Mouse (Mus musculus) neutrophil, adult 65 days (primary cell): Measurements from ENCODE around the gene Abhd16a. TPM values are rescaled to one million over a fixed set of nuclear protein-coding genes. Genes with fewer than 3 reads are reported as not detected.

Source experiments
- total RNA-seq: library from RNA; stranded (reverse); gene quantifications from 2 replicates; pipeline ENCODE4 v1.2.4, GENCODE M21; 2023

The Abhd16a gene
- total RNA-seq: 44.4 and 57.6 TPM in 2 replicates

DNA sequence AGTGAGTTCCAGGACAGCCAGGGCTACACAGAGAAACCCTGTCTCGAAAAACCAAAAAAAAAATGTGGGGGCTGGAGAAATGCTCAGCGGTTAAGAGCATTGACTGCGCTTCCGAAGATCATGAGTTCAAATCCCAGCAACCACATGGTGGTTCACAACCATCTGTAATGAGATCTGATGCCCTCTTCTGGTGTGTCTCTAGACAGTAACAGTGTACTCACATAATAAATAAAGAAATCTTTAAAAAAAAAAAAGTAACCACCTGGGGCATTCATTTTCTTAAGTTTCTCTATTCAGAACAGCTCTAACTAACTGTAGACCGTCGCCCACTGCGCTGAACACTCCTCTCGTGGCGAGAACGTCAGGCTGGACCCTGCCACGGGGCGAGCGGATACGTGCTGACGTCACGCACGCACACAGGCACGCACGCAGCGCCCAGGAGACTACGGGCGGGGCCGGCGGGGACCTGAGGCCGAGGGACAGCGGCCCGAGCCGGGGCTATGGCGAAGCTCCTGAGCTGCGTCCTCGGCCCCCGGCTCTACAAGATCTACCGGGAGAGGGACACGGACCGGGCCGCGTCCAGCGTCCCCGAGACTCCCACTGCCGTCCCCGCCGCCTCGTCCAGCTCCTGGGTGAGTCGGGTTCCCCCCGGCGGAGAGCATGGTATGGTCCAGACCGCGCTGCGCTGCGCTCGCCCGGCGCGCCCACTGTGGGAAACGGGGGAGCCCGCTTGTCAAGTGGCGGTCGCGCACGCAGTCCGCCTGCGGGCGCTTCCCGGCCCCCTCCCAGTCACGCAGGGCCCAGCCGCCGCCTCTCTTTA, at the start of gene Abhd16a:
Gene Abhd16a (plus strand): TSS at position 439 of the 820 bp plus-strand sequence.

DNA sequence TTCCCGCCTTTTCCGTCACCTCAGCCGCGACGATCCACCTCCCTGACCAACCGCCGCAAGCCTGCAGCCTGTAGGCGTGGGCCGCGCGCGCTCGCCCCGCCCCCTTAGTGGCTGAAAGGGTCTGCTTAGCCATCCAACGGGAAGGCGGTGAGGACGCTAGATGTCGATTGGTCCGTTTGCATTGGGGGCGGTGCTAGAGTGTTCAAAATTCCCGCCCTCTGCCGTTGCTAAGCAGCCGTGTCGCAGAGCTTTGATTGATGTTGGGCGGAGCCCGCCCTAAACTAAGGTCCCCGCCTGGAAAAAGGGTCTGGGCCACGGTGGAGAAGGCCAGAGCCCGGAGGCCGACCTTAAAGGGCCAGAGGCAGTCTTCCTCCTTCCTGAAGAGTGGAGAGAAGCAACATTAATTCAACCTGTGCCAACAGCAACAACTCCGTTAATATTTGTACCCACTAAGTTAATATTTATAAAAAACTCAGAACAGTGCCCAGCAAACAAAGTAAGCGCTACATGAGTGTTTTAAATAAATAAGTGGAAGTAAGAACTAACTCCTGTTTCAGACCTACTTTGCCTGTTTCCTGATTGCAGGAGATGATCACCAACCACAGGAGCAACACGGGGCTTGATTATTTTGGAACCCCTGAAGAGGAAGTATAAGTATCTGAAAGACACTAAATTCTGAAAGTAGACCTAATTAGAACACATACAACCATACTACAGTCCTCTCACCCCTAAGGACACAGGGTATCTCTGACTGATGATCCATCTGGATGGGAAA, 42.2 kb upstream of the Abhd16a start, which contains the start of gene Msh5:
Gene Msh5 (minus strand): TSS at position 65 of the 775 bp plus-strand sequence.

DNA sequence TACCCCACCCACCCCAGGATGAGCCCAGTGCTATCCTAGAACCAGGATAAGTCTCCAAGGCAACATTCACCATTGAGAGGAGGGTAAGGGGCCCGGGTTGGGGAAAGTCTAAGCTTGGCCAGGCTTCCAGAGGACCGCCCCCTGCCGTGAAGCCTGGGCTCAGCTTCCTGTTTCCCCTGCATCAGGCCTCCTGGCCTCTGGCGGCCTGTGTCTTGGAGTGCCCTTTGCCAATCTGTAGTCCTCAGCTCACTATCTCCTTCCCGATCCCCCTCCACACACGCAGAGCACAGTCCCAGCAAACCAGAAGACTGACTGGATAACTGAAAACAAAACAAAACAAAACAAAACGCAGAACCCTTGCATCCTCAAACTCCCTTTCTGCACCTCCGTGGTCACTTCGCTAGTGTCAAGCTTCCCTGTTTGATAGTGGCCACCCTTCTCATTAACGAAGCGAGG, 39.5 kb upstream of the Abhd16a start, which contains the start of gene Clic1:
Gene Clic1 (plus strand): TSS at position 406 of the 456 bp plus-strand sequence.

DNA sequence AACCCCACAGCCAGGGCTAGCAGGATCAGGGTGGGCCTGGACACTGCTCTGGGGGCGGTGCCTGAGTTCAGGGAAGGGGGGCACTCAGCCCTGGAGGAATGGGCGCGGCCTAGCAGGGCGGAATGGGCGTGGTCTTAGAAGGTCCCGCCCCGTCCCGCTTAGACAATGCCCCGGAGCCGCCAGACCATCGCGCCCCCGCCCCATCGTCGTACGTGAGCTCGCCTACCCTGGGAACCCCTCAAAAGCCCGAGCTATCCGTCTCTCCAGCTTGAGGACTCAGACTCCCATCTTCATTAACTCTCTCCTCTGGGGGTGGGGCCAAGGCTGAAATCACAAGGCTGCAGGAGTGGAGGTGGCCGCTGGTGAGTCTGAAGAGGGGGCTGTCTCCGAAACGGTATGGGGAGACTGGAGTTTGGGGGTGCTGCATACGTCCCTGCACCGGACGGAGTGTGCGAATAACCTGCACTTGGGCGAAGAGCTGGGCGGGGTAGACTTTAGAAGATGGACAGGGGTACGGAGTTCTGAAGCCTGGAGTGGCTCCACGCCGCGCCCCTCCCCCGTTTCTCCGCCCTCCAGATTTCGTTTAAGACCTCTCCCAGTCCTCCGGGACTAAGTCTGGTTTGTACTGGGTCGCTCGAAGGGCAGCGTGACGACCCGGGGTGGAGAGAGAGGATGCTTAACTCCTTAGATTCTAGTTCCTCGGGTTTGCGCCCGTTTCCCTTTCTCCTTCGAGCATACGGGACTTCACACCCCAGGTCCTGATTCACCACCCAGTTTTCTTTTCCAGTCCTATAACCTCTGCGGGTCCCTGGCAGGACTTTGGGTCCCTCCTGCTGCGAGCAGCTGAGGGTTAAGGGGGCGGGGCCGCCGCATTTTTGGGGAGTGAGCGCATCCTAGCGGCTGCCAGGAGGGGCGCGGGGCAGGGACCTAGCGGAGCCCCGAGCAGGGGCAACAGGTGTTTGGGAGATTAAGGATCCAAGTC, 29.9 kb upstream of the Abhd16a start, which contains the start of gene Ddah2:
Gene Ddah2 (plus strand): TSS at position 125 of the 982 bp plus-strand sequence.

DNA sequence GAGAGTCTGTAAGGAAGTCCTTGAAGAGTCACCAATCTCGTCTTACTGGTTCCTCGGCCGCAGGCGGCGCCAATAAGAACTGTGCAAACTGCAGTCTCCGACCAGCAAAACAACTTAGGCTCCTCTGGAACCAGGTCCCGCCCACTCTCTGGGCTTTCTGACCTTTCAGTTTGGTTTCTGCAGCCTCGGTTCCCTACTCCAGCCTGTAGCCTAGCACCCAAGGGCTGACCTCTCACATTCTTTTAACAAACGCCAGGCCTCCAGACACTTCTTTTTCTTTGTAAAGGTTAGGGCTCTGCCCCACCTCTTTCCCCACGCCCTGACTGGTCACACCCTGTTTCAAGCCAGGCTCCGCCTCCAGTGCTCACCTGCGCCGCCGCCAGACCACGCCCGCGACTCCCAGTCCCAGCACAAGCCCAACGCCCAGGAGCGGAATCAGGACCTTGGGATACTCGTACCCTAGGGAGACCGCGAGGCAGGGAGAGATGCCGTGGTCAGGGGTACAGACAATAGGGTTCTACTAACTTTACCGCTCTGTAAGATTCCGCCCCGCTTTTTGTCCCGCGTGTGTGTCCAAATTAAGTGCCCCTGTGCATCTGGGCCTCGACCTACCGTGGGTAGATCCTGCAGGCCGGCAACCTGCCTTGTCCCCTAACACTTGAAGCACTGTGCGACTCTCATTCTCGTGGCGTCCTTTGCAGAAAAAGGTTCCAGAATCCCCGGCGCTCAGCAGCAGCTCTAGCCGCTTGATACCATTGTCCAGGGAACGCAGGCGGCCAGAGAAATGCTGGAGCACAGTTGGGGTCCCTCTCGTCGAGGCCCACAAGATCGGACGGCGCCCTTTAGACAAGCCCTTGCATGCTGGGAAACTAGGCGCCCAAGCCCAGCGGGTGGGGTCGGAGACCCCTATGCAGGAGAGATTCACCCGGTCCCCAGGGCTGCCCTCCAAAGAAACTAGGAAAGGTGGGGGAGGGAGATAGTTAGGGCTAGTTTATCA, 23.8 kb upstream of the Abhd16a start, which contains the start of gene Ly6g6c:
Gene Ly6g6c (plus strand): TSS at position 438 of the 997 bp plus-strand sequence.

DNA sequence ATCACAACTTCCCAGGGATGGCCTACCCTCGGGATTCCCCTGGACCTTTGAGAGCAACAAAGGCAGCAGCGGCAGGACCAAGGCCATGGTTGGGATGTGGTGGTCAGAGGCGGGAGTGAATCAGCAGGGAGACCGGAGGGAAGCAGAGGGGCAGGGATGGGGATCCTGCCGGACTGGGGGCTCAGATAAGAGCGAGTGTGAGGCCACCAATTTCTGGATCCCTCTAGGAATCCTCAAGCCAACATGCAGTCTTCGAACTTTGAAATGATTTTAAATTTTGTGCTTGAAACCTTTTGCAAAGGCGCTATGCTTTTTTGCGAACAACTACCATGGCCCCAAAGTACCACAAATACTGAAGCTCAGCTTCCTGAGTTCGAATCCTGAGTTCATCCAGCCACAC, 23.0 kb upstream of the Abhd16a start, which contains the start of gene Mpig6b:
Gene Mpig6b (minus strand): TSS at position 101 of the 400 bp plus-strand sequence.

DNA sequence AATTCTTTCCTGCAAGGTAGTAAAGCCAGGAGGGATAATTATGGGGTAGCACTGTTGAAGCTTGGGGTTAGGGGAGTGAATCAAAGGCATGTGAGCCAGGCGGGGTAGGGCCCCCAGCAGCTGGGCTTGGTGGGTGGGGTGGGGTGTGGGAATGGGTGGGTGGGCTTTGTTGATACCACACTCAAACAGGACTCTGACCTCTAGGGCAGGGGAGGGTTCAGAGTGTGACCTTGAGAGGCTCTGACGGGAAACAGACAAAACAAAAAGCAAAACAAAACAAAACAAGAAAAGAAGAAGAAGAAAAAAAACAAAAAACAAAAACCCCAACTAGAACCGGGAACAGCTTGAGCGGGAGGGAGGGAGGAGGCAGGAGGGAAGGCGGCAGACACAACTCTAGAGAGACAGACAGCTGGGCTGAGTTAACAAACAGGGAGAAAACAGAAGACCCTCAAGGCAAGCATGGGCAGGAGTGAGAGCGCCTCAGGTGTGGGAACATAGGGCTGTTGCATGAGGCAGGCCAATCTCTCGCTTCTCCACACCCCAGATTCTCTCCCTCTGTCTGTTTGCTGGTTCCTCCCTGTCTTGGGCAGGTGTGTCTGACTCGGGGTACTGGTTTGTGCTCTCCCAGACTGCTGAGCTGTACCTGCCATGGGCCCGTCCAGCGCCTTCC, 12.4 kb upstream of the Abhd16a start, which contains the start of gene Ly6g6e:
Gene Ly6g6e (plus strand): TSS at position 396 of the 670 bp plus-strand sequence.

DNA sequence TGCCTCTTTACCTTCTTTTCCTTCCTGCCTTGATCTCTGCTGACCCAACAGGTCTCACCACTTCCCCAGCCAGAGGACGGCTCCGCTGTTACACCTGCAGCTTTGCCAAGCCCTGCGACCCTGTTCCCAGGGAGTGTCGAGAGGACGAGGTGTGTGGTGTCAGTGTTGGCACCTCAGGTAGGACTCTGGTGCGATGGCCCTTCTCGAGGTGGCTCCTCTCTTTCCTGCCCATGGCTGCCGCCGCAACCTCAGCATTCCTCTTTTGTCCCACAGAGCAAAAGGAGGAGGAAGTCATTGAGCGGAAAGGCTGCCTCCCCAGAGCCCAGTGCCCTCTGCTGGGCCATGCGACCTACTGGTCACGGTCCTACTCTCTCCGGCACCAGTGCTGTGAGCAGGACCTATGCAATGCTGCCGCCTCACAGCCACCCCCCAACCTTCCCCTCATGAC, 11.3 kb upstream of the Abhd16a start, which contains the start of gene Ly6g6d:
Gene Ly6g6d (minus strand): TSS at position 280 of the 448 bp plus-strand sequence.

DNA sequence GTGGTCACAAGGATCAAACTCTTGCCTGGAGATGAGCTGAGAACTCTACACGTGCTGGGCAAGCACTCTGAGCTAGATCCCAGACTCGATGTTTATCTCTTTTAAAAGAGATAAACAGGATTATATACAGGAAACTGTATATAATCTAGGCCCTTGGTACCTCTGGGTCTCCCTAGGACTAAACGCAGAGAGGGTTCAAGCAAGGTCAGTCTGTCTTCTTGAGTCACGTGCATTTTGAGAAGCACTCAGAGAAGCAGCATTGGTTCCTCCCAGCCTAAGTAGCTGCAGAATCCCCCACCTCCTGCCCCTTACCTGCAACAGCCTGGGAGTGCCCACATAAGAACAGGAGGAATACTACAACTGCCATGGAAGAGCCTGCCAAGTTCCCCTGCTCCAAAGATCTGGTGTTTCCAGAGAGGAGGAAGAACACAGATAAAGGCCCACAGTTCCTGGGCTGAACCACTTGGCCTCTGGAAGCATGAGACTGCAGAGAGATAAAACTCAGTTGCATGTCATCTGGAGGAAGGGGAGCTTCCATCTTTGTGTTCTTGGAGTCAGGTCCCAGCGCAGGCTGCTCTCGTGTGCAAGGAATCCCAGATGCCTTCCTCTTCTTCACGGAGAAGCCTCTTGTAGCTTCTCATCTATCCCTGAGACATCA, 3.7 kb upstream of the Abhd16a start, which contains the start of gene Ly6g6f:
Gene Ly6g6f (minus strand): TSS at position 403 of the 658 bp plus-strand sequence.

DNA sequence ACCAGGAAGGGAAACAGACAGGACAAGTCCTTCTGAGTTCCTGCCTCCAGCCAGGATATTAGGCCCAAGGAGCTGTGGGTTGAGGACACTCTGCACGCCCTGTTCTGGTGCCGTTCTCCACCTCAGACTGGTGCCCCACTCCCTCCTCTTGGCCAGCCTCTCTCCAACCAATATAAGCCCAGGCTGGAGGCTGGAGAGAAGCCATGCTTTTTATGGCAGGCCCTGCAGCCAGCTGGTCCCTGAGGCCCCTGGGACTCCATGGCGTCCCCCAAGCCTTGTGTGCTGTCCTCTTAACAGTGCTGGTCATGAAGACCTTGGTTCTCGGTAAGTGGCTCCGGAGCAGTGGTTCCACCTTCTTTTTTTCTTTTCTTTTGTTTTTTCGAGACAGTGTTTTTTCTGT, 19.0 kb downstream of the Abhd16a start, which contains the start of gene Ly6g5c:
Gene Ly6g5c (plus strand): TSS at position 183 of the 400 bp plus-strand sequence.

DNA sequence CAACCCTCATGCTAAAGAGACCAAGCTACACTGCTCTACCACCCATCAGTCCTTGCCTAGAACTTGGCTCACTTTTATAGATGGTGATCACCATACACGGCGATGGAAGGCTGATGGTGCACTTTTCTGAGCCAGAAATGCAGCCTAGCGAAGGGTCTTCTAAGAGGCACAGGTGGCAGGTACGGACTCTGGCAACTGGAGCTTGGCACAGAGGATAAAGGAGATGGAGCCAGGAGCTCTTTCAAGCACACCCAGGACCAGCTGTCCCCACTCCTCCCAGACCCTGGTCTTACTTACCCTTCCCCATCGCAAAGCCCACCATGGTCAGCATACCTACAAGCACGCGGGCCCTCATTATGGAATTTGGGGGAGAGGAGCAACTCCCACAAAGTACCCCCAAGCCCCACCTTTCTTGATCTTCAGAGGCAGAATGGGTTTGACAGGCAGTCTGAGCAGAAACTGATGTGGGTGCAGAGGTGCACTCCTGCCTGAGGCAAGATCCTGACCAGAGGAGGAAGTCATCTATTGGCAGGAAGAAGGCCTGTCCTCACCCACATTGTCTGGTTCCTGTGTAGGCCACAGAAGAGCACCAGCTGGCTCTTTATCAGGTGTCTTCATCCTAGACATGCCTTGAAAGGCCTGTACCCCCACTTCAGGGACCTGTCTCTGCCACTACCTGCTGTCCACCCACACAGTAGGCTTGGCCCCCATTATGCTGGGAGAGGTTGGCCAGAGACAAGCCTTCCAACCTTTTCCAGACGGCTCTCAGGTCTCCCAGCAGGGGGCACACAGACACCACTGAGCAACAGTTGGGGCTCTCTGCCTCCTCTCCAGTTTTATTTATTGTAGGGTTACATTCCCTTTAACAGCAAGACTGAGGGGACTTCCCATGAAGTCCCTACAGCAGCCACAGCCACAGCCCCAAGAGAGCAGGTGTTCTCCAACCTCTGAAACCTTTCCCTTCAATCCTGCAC, 26.3 kb downstream of the Abhd16a start, which contains the start of gene Ly6g5b:
Gene Ly6g5b (minus strand): TSS at position 383 of the 974 bp plus-strand sequence.

DNA sequence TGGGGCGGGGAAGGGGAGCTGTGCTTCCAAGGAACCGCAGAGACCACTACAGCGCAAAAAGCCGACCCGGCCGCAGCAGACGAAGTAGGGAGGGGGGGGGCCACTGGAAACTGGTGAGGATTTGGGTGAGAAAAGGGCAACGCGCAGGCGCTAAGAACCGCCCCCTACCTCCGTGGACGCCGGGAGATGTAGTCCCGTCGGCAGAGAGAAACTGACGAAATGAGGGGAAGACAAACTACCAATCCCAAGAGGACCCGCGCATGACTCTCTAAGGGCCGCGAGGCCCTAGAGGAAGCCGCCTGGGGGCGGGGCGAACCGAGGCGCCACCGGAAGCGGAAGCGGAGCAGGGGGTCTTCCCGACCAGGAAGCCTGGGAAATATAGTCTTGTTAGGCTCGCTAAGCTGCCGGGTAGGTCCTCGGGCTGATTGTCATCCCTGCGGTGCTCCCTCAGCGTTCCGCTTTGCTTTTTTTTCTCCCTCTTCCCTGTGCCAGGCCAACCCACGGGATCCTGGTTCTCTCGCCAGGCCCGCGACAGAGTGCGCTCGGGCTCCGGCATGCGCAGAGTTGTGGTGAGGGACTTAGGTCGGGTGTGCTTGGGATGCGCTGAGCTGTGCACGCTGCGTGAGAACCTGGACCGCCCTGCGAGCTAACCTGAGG, 32.2 kb downstream of the Abhd16a start, which contains the start of gene Gpank1:
Gene Gpank1 (plus strand): TSS at position 313 of the 657 bp plus-strand sequence.

DNA sequence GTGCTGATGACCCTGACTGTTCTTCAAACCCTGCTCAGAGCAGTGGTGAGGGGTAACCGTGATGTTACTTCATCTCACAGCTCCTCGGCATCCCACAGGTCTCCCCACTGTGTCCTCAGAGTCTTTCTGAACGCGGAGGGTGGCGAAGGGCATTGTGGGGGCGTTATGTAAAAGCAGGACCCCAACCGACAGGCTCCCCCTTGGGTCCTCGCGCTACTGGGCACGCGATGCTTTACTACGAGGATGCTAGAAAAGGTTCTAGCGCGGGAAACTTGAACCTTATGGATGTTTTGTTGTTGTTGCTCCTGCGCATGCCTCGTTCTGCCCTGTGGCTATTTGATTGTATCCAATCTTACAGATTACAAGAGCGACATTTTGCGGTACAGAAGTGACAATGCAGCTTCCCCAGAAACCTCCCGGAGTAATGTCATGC, 32.8 kb downstream of the Abhd16a start, which contains the start of gene Csnk2b:
Gene Csnk2b (minus strand): TSS at position 183 of the 433 bp plus-strand sequence.

DNA sequence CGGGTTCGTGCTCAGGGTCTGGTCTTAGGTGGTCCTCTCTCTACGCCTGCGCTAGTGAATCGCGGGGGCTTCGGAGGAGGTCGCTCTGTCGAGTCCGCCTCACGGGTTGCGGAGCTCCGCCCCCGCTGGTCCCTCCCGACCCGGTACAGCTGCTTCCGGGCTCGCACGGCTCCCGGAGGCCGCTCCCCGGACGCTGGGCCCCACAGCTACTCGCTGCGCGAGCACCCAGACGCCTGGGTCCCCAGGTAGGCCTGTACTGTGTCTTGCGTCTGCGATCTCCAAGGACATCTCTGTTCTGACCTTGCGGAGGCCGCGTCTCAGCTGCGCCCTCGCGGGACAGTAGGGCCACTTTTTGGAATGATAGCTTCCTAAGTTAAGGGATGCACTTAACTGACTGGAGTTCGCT, 37.1 kb downstream of the Abhd16a start, which contains the start of gene D17H6S53E:
Gene D17H6S53E (plus strand): TSS at position 168 of the 406 bp plus-strand sequence.

DNA sequence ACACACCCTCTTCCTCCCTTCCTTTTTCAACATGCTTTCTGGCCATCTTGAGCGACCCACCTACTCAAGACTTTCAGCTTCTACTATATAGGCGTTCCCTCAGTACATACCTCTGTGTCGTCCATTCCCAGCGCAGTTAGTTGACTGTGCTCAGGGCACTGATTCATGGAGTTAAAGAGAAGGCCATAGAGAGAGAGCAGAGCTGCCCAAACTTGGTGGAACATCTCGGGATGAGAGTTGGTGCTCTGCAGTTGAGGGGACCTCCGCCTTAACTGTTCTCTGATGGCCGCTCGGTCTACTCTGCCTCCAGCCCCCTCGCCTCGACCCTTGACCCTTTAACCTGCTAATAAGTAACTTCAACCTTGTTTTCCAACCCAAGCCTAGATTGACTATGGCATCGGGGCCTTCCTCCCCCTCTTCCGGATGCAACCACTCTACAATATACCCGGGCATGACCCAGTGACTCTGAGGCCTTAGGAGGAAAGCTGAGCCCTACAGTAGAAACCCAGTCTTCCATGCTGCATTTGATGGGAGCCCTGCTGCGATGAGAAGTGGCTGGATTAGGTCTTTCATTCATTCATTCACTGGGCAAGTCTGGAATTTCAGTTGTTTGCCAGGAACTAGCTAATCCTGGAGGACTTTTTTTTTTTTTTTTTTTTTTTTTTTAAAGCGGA, 42.6 kb downstream of the Abhd16a start, which contains the start of gene Apom:
Gene Apom (minus strand): TSS at position 551 of the 674 bp plus-strand sequence.

